Mouse (Mus musculus) midbrain, embryonic 14.5 days (tissue): ENCODE results near the gene Flot2. TPM values are rescaled to one million over a fixed set of nuclear protein-coding genes. Genes with fewer than 3 reads are reported as not detected.

ENCODE experiments used
- ATAC-seq: fragments of 200-750 bp; cut with Nextera tagmentation; 2 replicates; pipeline ENCODE4 v1.8.0; 2017; ENCODE audit warnings: moderate number of reproducible peaks, moderate library complexity; ENCODE audit not compliant: low FRiP score, low TSS enrichment
- DNase-seq: peaks from one replicate; pipeline ENCODE4 v3.0.0-alpha.2; 2015
- H3K27ac ChIP-seq: fragments of 300-500 bp; sonication (generic); replicated peaks from 2 replicates; pipeline ENCODE4 v1.5.1; 2014; ENCODE audit warnings: mild to moderate bottlenecking, low read depth, low read length, moderate library complexity
- H3K27me3 ChIP-seq: fragments of 300-500 bp; sonication (generic); 2 replicates; pipeline ENCODE4 v1.6.1; 2014; ENCODE audit warnings: low read length, control low read depth, mixed read lengths; ENCODE audit not compliant: control insufficient read depth, insufficient read depth
- H3K36me3 ChIP-seq: fragments of 300-500 bp; sonication (generic); 2 replicates; pipeline ENCODE4 v1.6.1; 2014; ENCODE audit warnings: low read length, control low read depth; ENCODE audit not compliant: control insufficient read depth, insufficient read depth
- H3K4me1 ChIP-seq: fragments of 300-500 bp; sonication (generic); 2 replicates; pipeline ENCODE4 v1.6.1; 2014; ENCODE audit warnings: mild to moderate bottlenecking, antibody characterized with exemption, low read length, control low read depth; ENCODE audit not compliant: control insufficient read depth, insufficient read depth
- H3K4me2 ChIP-seq: fragments of 300-500 bp; sonication (generic); 2 replicates; pipeline ENCODE4 v1.6.1; 2014; ENCODE audit warnings: mild to moderate bottlenecking, low read length, moderate library complexity
- H3K4me3 ChIP-seq: fragments of 300-500 bp; sonication (generic); replicated peaks from 2 replicates; pipeline ENCODE4 v1.5.1; 2014; ENCODE audit warnings: low read depth, low read length
- H3K9ac ChIP-seq: fragments of 300-500 bp; sonication (generic); replicated peaks from 2 replicates; pipeline ENCODE4 v1.6.1; 2014; ENCODE audit warnings: mild to moderate bottlenecking, low read length, moderate library complexity
- H3K9me3 ChIP-seq: fragments of 300-500 bp; sonication (generic); 2 replicates; pipeline ENCODE4 v1.6.1; 2016; ENCODE audit warnings: low read length, control low read depth, mixed read lengths; ENCODE audit not compliant: control insufficient read depth
- WGBS: fragments of 180-500 bp; shearing (Covaris S2); extraction: QIAGEN DNeasy Blood & Tissue Kit; methylation state at CpG from one replicate; pipeline ENCODE4 v1.1.7; 2014; 5-methylcytosine and 5-hydroxymethylcytosine counted together
- polyA plus RNA-seq: library from polyadenylated mRNA; unstranded; fragments of >200 nt; fragmentation: Nextera tagmentation; extraction: Ambion mirVana; gene quantifications from 2 replicates; pipeline ENCODE4 v1.2.1, GENCODE M21; 2014

Gene Flot2
- polyA plus RNA-seq, 1 experiment from 2014 or later, result 64.8 TPM

GRCm38 (mm10) chr11:78069646-78070045 is 31.9 kb downstream of the Flot2 start:
- H3K9ac ChIP-seq, result no peak overlapping the region
- H3K4me2 ChIP-seq, result no peak overlapping the region
- H3K27me3 ChIP-seq, result no peaks in the 10 kb centered on the region
- H3K4me3 ChIP-seq, result no peak overlapping the region
- H3K4me1 ChIP-seq, result no peaks in the 10 kb centered on the region
- H3K27ac ChIP-seq, result no peak overlapping the region
- H3K36me3 ChIP-seq, result peaks cover 26% of the 10 kb centered on the region
- no peaks in the 10 kb centered on the region for H3K9me3 ChIP-seq
- WGBS, result 86% methylated on average over 6 of the region's 6 CpGs
- no peak for ATAC-seq
- DNase-seq, result no peak

- no peak for DNase-seq
- no peak overlapping the region for H3K9ac ChIP-seq
- WGBS, result 84% methylated on average over 5 of the region's 5 CpGs
- no peak overlapping the region for H3K4me3 ChIP-seq
- no peaks in the 10 kb centered on the region for H3K27me3 ChIP-seq
- H3K4me2 ChIP-seq, result no peak overlapping the region
- ATAC-seq, result no peak
- H3K9me3 ChIP-seq, result no peaks in the 10 kb centered on the region
- H3K27ac ChIP-seq, result no peak overlapping the region
- H3K36me3 ChIP-seq, result peaks cover 40% of the 10 kb centered on the region
- H3K4me1 ChIP-seq, result no peaks in the 10 kb centered on the region
Observed at GRCm38 (mm10) chr11:78071938-78072337, 34.2 kb downstream of the Flot2 start.

GRCm38 (mm10) chr11:78072425-78073130 is 34.8 kb downstream of the Flot2 start:
- H3K4me3 ChIP-seq, result no peak overlapping the region
- H3K9me3 ChIP-seq, result no peaks in the 10 kb centered on the region
- H3K36me3 ChIP-seq, result peaks cover 40% of the 10 kb centered on the region
- H3K4me1 ChIP-seq, result no peaks in the 10 kb centered on the region
- H3K27ac ChIP-seq, result no peak overlapping the region
- WGBS, result 34% methylated on average over 6 of the region's 6 CpGs
- DNase-seq (no peak), ATAC-seq (no peak)
- H3K4me2 ChIP-seq, result no peak overlapping the region
- no peak overlapping the region for H3K9ac ChIP-seq
- H3K27me3 ChIP-seq, result no peaks in the 10 kb centered on the region

GRCm38 (mm10) chr11:78073577-78074276 is 36.0 kb downstream of the Flot2 start:
- Histone ChIP-seq H3K4me3 (no peak overlapping the region), H3K9ac (no peak overlapping the region), H3K9me3 (no peaks in the 10 kb centered on the region), H3K4me1 (no peaks in the 10 kb centered on the region), H3K4me2 (no peak overlapping the region), H3K36me3 (peaks cover 40% of the 10 kb centered on the region), H3K27me3 (no peaks in the 10 kb centered on the region), H3K27ac (no peak overlapping the region)
- ATAC-seq (no peak), DNase-seq (no peak)
- whole genome bisulfite sequencing, result 93% methylated on average over 9 of the region's 9 CpGs

GRCm38 (mm10) chr11:78074277-78074652 is 36.5 kb downstream of the Flot2 start:
- Histone ChIP-seq H3K9me3 (no peaks in the 10 kb centered on the region), H3K4me1 (no peaks in the 10 kb centered on the region), H3K4me2 (no peak overlapping the region), H3K9ac (no peak overlapping the region), H3K4me3 (no peak overlapping the region), H3K27ac (no peak overlapping the region), H3K36me3 (peaks cover 40% of the 10 kb centered on the region), H3K27me3 (no peaks in the 10 kb centered on the region)
- DNase-seq, result no peak
- no peak for ATAC-seq
- WGBS, result 95% methylated on average over 2 of the region's 2 CpGs

- Histone ChIP-seq H3K27me3 (no peaks in the 10 kb centered on the region), H3K9me3 (no peaks in the 10 kb centered on the region), H3K4me2 (no peak overlapping the region), H3K4me1 (peaks cover 4% of the 10 kb centered on the region), H3K27ac (no peak overlapping the region), H3K36me3 (peaks cover 40% of the 10 kb centered on the region), H3K9ac (no peak overlapping the region), H3K4me3 (no peak overlapping the region)
- ATAC-seq (no peak), DNase-seq (no peak)
- 95% methylated on average over 4 of the region's 4 CpGs for WGBS
Observed at GRCm38 (mm10) chr11:78074666-78075065, 36.9 kb downstream of the Flot2 start.

- Histone ChIP-seq H3K36me3 (peaks cover 8% of the 10 kb centered on the region), H3K4me3 (peak within 1 kb of the TSS; percentile 82), H3K9ac (peak within 1 kb of the TSS; percentile 83), H3K27ac (peak within 1 kb of the TSS; percentile 79), H3K4me2 (peak within 1 kb of the TSS; percentile 79), H3K4me1 (peaks cover 11% of the 10 kb centered on the region), H3K27me3 (no peaks in the 10 kb centered on the region), H3K9me3 (no peaks in the 10 kb centered on the region)
- ATAC-seq (peak; percentile 87; the same call in 1 of the 2 replicates), DNase-seq (peak; percentile 95)
- 1% methylated on average over 42 of the region's 42 CpGs for WGBS
Observed at GRCm38 (mm10) chr11:78079961-78080921, 42.5 kb downstream of the Flot2 start, which contains the start of gene Eral1. Gene Eral1 (minus strand): TSS chr11:78080383.

- H3K9ac ChIP-seq, result no peak overlapping the region
- no peak overlapping the region for H3K27ac ChIP-seq
- DNase-seq, result no peak
- no peaks in the 10 kb centered on the region for H3K36me3 ChIP-seq
- no peak overlapping the region for H3K4me3 ChIP-seq
- peaks cover 11% of the 10 kb centered on the region for H3K4me1 ChIP-seq
- no peaks in the 10 kb centered on the region for H3K27me3 ChIP-seq
- 26% methylated on average over 1 of the region's 1 CpGs for WGBS
- H3K4me2 ChIP-seq, result no peak overlapping the region
- no peaks in the 10 kb centered on the region for H3K9me3 ChIP-seq
- ATAC-seq, result no peak
Observed at GRCm38 (mm10) chr11:78083595-78083994, 45.9 kb downstream of the Flot2 start.
